Mouse (Mus musculus) 416B (cell line): ENCODE measurements around the gene Gdf7.

Experiments used
- DNase-seq: peaks from one replicate; pipeline ENCODE4 v3.0.0; 2011; ENCODE audit warnings: low read depth

The Gdf7 gene

GRCm38 (mm10) chr12:8301841-8302431 is at the start of gene Gdf7:
Gene Gdf7, minus strand, starts transcription at chr12:8301954.
- no peak for DNase-seq

- peak; percentile 76 for DNase-seq
These were observed 49.5 kb upstream of the Gdf7 start for GRCm38 (mm10) chr12:8351025-8351903.

DNA sequence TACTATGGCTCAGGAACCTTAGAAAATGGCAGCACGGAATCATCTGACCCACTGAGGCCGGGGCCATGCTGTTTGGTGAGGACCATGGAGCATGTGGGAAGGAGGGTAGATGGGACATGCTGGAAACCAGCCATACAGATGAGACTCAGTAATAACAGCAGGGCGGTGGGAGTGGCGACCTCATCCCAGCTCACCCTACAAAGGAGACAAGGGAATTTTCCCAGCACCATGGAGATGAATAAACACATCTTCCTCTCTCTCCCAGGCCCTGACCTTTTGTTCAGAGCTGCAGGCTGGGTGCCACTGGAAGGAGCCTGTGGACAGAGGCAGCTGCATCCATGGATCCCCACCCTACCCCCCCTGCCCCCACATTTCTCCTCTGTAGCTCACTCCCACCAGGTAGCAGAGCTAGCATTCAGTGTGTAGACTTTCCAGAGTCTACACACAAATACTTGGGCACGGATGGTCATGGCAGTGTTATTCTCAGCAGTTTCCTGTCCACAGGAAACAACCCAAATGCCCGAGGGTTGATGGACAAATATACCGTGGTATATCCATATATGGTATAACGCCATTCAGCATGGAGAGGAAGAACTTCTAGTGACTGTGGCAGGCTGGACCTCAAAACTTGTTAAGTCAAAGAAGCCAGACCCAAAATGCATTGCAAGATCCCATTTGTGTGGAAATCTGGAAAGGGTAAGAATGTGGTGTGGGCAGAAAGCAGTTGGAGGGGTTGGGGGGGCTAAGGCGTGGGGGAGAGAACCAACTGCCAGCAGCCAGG is 47.2 kb upstream of the Gdf7 start:
- DNase-seq: peak; percentile 44

- DNase-seq: peak; percentile 64
These were observed 46.1 kb upstream of the Gdf7 start for GRCm38 (mm10) chr12:8347746-8348462.

- DNase-seq: no peak
These were observed 43.8 kb upstream of the Gdf7 start for GRCm38 (mm10) chr12:8345539-8345938.

DNA sequence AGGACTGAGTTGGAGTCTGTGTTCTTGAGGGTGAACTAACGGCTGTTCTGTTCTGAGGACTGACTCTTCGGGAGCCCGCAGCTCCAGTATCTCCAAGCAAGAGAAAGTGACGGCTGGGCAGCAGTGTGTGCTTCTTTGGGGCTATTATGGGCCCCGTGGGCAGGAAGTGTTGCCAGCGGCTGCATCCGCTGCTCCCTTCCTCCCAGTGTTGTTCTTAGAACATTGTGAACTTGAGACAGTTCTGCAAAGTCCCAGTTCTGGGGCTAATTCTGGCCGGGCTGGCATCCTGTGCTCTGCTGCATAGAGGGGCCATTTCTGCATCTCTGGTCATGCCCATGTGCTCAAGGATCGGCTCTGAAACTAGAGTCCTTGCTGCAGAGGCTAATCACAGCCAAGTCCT is 43.1 kb upstream of the Gdf7 start:
- peak; percentile 90 for DNase-seq

- no peak for DNase-seq
These were observed 41.6 kb upstream of the Gdf7 start for GRCm38 (mm10) chr12:8343381-8343780.

GRCm38 (mm10) chr12:8341008-8341407 is 39.3 kb upstream of the Gdf7 start:
- no peak for DNase-seq

DNA sequence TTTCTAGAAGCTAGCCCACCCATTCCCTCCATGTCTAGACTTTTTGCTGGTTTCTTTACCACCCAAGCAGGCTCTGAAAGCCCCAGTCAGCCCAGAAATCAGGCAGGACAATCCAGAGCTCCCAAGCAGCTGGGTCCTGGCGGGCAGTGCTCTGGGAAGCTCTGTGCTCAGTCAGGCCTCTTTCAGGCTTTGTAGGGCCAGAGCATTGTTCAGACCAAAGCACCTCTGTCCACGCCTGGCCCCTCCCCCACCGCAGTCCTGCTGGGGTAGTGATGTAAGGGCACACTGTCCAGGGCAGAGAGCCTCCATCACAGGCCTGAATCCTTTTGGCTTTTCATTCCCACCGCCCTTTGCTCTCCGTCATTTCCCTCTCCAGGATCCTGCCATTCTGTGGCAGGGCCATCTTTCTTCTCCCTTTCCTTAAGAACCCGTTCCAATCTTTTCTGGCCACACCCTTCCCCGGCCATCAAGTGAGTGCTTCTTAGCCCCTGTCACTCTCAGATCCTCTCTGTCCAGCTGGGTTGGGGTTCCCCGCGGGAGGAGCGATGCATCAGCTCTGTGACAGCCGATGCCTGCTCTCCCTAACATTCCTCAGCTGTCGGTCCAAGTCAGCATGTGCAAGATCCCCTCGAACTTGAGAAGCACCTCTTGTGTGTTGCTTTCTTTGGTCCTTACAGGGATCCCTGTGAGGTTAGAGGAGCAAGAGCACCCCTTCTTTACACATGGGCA is 38.0 kb upstream of the Gdf7 start:
- DNase-seq: no peak

DNA sequence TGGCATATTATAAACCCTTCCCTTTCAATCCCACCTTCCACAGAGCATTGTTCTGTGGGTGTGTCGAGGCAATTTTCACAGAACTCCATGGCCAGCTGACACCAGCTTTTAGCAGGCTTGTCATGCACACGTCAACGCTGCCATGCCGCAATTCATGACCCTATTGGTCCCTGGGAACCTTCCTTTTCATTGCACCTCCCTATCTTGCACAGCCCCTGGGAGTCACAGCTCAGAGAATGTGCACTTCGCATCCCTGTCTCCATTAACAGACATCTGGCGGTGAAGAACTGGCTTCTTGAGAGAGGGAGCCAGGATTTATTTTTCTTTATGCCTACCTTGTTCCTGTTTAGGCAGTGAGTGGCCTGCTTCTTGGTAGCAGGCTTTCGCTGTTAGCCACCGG is 37.2 kb upstream of the Gdf7 start:
- DNase-seq: no peak

- DNase-seq: no peak
These were observed 36.7 kb upstream of the Gdf7 start for GRCm38 (mm10) chr12:8338491-8338890.

GRCm38 (mm10) chr12:8337286-8338060 is 35.7 kb upstream of the Gdf7 start:
- DNase-seq: no peak

DNA sequence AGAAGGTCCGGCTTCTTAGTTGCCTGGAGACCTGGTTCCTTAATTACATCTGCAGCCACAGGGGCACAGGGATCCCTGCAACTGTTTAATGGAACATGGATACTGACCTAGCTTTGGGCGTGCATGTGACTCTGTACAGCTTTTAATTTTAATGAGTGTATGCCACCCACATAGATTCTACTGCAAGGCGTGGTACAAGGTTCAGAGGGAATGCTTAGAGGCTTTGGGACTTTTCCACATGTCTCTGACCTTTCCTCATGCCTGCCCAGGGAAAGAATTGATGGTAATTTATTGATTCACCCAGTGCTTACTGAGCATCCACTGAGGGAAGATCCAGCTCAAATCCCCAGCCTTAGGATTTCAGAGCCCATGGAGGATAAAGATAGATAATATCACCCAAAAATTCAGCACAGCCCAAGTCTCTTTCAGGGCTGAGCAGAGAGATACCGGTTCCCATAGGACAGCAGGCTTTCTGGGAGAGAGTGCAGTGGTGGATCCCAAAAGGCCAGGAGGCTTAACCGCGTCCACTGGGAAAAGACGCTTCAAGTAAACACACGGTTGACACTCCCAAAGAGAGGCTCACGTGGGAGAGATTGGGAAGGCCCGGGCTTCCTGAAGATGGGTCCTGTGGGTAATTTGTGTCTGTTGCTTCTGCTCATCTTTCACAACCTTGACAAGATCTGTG is 35.0 kb upstream of the Gdf7 start:
- no peak for DNase-seq

DNA sequence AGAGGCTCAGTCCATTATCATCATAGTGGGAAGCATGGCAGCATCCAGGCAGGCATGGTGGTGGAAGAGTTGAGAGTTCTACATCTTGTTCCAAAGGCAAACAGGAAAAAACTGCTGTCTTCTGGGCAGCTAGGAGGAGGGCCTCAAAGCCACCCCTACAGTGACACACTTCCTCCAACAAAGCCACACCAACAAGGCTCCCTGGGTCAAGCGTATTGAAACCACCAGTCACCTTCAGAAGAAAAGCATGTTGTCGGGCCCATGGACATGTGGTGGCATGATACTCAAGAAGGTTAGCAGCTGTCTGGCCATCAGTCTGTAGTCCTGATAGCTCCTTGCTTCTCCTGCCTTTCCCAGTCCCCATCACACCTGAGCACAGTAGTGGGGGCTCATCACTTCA is 33.7 kb upstream of the Gdf7 start:
- DNase-seq: peak; percentile 67

- no peak for DNase-seq
These were observed 32.5 kb upstream of the Gdf7 start for GRCm38 (mm10) chr12:8334261-8334660.

GRCm38 (mm10) chr12:8333617-8334016 is 31.9 kb upstream of the Gdf7 start:
- no peak for DNase-seq

DNA sequence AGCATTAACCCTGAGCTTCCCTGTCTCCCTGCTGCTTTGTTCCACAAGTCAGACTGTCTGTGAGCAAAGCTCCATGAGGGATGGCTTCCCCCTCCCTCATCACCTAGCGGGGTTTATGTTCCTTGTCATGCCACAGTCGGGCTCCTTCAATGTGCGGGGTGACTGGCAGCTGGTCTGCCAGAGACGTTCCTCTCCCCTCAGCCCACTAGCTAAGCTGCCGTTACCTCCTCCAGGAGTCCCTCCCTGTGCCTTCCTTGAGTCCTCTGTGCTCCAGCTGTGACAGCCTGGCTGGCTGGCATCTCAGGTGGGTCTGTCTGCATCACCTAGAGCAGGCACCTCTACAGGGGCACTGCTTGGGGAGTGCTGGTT is 30.4 kb upstream of the Gdf7 start:
- DNase-seq: no peak

DNA sequence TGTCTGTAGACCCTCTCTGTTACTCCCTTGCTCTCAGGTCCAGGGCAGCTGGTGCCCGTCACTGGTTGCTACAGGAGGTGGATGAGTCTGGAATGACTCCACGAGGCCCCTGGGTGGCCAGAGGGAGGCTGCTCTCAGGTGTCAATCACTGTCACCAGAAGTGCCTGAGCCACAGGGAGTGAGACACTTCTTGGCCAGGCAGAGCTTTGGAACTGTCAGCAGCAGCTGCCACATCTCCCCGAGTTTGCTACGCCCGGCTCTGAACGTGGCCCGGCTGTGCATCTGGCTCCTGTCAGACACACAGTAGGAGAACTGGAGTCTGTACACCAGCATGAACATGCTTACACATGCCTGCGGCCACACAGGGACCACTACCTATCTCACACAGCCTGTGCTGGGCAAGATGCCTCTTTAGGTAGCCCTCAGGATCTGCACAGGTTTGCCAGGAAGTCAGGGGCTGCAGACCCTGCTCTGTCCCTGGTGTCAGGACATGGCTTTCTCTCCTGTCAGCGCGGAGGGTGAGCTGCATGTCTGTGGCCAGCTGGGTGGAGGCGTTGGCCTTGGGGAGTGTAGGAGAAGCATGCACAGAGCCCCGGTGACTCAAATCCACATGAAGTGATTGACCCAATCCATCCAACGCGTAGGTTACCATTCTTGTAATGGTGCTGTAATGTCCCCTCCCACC is 29.9 kb upstream of the Gdf7 start:
- no peak for DNase-seq

DNA sequence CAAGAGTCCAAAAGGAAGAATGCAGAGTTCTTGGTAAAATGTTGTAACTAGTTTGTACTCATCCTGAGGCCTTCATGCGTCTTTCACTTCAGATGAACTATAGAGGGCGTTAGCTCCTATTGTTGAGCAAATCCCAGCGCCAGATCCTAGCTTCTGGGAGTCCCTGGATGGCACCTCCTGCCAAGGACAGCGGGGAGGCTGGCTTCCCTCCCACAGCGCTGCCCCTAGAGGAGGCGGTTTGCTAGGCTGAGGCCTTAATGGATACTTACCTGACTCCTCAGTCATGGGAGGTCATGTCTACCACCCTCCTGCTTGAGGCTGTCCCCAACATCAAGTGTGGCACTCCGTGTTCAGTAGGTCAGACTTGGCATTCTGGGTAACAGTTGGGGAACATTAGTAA is 27.5 kb upstream of the Gdf7 start:
- no peak for DNase-seq

GRCm38 (mm10) chr12:8327675-8328053 is 25.9 kb upstream of the Gdf7 start:
- DNase-seq: no peak
